Mouse (Mus musculus) monocyte, adult 2 months (primary cell): ENCODE data around the gene Pofut2.

ENCODE experiments used
- DNase-seq, 2 experiments: peaks; one replicate each; pipeline ENCODE4 v3.0.0; 2022; ENCODE audit warnings: low spot score in 2 of 2, low read depth in 1 of 2

Pofut2 gene

GRCm38 (mm10) chr10:77258704-77259621, at the start of gene Pofut2:
TSS of gene Pofut2 (plus strand) at chr10:77259218.
- peak; percentile 85 to 88 for DNase-seq

DNA sequence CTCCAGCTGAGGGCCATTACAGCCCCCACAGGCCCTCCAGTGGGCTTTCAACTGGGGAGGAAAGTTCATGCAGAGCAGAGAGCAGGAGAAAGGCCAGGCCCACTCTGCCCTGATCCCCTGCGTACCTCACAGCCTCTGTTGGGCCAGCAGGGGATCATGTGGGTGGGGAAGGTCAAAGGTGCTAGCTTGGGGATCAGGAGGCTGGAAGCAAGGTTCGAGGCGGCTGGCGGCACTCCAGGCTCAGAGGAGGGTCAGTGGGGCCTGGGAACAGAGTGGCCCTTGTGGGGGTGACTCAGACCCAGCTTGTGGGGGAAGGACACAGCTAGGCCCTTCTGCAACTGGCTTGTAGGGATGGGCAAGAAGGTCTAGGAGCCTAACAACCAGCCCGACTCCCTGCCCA, 49.8 kb upstream of the Pofut2 start:
- no peak for DNase-seq

GRCm38 (mm10) chr10:77210666-77211065, 48.4 kb upstream of the Pofut2 start:
- no peak for DNase-seq

DNA sequence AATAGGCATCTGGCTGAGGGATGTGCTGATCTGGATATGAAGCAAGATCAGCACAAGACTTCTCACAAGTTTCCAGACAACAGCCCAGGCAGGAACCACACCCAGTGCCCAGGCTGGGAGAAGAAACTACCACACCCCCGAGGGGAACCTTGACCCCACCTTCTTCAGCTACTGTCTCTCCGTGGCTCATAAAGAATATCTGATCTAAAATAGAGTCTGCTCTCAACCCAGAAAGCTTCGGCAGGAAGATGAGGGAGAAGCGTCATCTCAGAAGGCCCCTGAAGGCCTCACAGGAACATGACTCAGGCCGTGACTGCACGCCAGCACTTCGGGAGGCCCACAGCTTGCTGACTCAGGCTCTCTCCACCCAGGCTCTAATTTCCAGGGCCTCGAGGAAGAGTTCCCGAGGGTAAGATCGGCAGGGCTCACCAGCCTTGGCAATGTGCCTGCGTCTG, 47.9 kb upstream of the Pofut2 start:
- DNase-seq = no peak

DNA sequence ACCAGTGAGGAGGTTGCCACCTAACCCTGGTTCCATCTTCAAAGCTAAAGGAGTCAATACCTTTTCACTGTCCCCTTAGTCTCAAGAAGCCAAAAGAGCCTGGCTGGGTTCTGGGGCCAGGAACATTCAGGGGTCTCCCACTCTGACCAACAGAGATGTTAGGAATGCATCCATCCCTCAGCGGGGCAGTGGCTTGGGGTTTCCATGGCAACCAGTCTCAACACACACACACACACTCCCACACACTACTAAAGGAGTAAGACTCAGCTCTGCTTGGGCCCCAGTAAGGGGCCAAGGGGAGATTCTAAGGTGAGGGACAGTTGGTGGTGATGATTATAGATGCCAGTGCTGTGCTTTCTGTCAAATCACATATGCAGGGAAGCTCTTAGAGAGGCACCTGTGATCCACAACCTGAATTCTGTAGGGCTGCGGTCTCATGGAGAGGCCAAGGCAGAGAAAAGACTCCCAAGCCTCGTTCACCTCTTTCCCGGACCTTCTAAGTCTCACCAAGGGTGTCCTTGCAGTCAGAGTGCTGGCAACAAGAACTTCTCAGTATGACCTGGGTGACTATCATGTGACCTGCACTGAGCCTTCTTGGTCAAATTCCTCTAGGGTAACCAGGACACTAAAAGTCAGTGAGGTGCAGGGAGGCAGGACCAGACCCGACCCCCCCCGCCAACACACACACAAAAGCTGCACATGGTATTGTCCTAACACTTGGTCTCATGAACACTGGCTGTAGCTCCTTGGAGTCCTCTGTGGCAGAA, 46.5 kb upstream of the Pofut2 start:
- DNase-seq = no peak

GRCm38 (mm10) chr10:77213483-77213882, 45.5 kb upstream of the Pofut2 start:
- DNase-seq = no peak

DNA sequence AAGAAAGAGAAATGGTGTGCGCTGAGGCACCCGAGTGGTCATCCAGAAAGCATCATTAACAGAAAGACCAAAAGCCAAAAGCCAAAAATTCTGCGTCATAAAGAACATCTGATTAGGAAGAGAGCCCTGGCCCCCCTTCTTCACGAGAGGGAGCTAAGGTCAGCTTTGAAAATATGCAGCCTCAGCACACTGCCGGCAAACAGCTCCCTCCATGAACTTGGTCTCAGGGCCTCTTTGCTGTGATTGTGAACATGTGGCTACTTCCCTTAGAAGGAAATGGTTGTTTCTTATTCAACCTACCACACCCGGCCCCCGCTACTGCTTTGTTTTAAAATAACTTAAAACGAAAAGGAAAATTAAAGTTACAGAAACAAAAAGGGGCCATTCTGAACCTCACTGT, 44.4 kb upstream of the Pofut2 start:
- DNase-seq = no peak

DNA sequence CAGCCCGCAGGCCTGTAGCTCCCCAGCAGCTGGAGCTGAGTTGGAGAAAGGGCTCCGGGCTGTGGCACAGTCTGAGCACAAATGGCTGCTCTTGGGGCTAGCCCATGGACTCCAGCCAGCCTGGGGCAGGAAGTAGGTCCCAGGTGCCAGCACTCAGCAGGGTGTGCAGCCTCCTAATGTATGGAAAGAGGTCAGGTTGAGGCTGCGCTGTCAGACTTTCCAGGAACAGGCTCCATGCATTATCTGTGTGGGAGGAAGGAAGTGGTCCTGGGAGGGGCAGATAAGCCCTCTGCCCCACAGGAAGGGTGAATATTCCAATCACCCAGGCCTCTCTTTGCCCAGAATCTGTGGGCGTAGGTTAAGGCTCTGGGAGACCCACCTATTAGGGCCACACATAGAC, 43.4 kb upstream of the Pofut2 start:
- no peak for DNase-seq

DNA sequence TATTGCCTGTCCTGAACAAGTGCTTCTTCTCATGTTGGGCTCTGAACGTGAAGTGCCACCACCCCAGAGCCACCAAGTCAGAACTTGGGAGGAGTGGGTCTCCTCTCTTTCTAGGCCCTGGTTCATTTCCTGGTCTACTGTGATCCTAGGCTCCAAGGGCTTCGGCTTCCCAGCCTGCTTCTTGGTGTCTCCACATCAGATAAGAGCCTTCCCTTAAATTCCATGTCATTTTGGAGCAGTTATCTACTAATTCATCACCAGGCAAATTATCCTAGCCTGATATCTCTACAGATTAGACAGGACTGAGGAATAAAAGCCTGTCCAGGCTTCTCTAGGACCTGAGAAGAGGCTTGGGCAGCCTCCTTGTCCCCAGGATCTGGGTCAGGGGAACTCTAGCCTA, 42.7 kb upstream of the Pofut2 start:
- DNase-seq = no peak

- DNase-seq = no peak
These were observed 41.8 kb upstream of the Pofut2 start for GRCm38 (mm10) chr10:77217155-77217731.

GRCm38 (mm10) chr10:77218059-77218458, 41.0 kb upstream of the Pofut2 start:
- no peak for DNase-seq

GRCm38 (mm10) chr10:77219411-77220025, 39.5 kb upstream of the Pofut2 start:
- no peak for DNase-seq

DNA sequence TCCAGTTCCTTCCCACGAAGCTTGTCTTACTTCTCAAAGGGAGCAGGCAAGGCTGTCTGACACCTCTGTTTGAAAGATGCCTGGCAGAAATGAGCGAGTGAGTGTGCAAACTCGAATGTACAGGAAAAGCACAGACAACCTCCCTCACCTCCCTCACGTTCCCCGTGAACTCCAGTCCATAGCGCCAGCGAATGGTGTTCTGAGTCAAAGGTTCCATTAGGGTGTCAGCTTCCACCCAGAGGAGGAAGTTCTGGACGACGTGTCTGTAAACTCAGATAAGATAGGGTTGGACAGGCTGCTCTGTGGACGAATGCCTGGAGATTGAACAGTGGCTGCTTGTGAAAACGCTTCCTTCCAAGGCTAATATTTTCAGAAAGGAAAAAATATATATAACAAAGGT, 37.9 kb upstream of the Pofut2 start:
- no peak for DNase-seq

DNA sequence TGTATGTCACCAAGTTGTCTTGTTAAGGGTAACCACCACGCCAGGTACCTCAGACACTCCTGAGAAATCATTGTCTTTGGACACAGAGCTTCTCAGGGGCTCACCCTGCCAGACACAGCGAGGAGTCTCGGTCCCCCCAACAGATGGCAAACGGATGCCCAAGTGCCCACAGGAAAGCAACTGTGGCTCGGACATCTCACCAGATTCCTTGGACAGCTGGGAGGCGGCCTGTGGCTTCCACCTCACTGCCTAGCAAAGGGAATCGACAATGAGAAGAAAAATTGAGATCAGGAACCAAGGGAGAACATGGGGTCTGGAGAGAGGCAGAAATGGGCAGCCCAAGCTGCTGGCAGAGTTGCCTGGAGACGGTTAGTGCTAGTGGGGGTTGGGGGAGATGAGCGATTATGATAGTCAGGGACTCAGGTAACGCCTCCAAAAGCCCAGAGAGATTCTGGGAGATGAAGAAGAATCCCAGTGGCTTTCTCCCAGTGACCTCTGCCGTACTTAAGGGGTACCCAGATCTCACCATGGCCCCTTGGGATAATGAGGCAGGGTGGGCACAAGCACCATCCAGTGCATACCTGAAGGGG, 36.0 kb upstream of the Pofut2 start:
- no peak for DNase-seq

- no peak for DNase-seq
These were observed 34.6 kb upstream of the Pofut2 start for GRCm38 (mm10) chr10:77224390-77224789.

DNA sequence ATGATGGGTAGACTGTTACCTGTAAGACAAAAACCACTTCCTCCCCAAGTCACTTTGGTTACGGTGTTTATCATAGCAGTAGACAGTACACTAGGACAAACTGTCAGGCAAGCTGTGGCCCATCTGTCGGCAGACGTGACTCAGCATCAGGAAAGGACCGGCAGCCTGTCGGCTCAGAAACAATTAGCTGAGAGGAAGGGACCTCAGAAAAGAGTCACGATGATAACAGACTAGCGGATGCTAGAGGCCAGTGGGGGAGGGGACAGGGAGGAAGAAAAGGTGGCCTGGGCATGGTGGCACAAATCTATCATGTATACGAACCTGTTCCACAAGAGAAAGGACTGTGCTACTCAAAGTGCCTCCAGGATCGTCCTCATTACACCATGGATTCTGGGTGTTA, 33.6 kb upstream of the Pofut2 start:
- no peak for DNase-seq

GRCm38 (mm10) chr10:77225995-77226688, 32.9 kb upstream of the Pofut2 start:
- DNase-seq = no peak

- DNase-seq = no peak
These were observed 32.2 kb upstream of the Pofut2 start for GRCm38 (mm10) chr10:77226691-77227367.

- DNase-seq = no peak
These were observed 31.7 kb upstream of the Pofut2 start for GRCm38 (mm10) chr10:77227368-77227723.
